Mouse (Mus musculus): Measurements from ENCODE around the gene Pth2. TPM values are rescaled to one million over a fixed set of nuclear protein-coding genes. Genes with fewer than 3 reads are reported as not detected.

Pth2 gene
- not detected for total RNA-seq (2021)

DNA sequence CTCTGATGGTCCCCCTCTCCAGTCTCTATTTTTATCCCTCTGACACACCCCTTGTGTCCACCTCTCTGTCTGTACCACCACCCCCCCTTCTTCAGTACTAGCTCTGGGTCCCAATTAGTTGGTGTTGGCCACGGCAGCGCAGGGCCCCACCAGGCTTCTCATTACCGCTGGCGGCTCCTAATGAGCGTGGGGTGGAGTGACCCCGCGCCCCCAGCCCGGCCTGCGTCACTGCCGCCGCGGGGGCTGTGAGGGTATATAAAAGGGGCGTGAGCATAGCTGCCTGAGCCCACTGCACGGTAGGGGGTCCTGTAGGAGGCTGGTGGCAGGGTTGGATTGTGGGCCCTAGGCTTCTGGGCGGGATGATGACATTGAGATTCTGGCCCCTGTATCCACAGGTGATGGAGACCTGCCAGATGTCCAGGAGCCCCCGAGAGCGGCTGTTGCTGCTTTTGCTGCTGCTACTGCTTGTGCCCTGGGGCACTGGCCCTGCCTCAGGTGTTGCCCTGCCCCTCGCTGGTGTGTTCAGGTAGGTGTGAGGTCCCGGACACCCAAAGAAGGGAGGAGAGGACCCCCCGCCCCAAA is at the start of gene Pth2:
Pth2 (plus strand) TSS at position 100 of the 582 bp plus-strand sequence.
- no peak for DNase-seq (ENCODE audit: extremely low spot score in 1 of 2, low spot score in 1 of 2)

DNA sequence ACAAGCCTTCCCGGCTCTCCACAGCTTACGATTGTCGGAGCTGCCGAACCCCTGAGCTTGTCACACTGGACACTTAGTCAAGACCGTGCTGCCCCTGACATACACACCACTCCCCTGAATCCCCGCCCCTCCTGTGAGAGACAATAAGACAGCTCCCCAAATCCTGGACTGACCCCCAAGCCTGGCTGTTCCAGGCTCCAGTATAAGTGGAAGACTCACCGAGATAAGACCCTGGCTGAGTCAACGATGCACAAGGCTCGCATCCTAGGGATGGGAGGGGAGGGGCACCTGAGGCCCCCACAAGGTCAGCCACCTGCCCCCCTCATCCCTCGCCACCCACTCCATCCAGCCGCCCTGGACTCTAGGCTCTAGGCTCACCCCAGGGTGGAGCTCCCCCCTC is 48.9 kb upstream of the Pth2 start:
- DNase-seq (ENCODE audit: extremely low spot score in 1 of 2, low spot score in 1 of 2) = no peak

DNA sequence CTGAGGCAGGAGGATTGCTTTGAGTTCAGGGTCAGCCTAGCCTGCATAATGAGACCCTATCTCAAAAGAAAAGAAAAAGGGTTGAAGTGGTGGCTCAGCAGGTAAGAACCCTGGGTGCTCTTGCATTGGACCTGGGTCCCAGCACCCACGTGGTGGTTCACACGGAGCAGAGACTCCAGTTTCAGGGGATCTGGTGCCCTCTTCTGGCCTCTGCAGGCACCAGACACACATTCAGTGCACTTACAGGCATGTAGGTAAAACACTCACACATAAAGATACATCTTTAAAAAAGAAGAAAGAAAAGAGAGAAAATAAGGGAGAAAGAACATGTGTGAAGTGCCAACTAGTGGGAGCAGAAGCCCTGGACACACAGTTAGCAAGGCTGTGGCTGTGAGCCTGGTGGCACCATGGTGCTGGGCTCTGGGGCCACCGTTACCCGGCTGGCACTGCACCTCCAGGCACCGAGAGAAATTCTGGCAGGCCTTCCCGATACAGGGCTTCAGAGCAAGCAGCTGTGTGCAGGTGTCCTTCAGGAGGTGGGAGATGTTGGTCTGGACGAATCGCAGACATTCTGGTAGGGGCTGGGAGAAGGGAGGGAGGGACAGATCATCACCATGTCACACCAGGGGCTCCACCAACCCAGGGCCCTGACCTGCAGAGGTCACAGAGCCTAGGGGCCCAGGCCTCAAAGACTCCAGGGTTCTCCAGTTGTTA is 47.2 kb upstream of the Pth2 start:
- no peak for DNase-seq (ENCODE audit: extremely low spot score in 1 of 2, low spot score in 1 of 2)

DNA sequence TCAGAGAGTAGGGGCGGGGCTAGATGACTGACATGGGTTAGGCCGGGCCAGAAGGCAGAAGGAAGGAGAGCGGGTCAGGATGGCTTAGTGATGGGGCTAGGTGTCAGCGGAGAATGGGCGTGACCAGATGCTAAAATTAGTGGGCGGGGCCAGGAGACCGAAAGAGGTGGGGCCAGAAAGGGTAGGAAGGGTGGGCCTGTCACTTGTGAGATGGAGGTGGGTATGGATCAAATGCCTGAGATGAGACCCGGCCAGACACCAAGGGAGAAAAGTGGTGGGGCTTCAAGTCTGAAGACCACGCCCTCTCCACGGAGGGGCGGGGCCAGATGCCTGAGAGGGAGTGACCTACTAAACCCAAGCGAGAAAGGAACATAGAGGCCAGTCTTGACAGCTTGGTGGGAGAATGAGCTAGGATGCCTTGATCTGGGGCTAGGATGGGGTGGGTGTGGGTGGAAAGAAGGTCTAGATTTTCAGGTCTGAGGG is 46.2 kb upstream of the Pth2 start:
- no peak for DNase-seq (ENCODE audit: extremely low spot score in 1 of 2, low spot score in 1 of 2)

DNA sequence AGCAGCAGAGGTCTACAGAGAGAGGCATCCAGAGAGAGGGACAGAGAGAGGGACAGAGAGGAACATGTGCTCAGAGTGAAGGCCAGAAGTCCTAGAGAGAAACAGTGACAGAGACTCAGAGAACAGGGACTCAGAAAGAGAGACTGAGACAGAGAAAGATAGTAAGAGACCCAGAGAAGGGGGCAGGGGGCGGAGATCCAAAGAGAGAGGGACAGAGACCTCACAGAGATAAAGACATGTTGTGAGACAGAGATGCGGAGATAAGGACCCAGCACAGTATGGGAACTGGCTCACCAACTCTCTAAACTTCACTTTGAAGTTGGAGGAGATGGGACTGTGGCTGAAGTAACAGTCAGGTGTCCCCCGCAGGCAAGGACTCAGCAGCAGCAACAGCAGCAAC is 45.4 kb upstream of the Pth2 start:
- no peak for DNase-seq (ENCODE audit: extremely low spot score in 1 of 2, low spot score in 1 of 2)

DNA sequence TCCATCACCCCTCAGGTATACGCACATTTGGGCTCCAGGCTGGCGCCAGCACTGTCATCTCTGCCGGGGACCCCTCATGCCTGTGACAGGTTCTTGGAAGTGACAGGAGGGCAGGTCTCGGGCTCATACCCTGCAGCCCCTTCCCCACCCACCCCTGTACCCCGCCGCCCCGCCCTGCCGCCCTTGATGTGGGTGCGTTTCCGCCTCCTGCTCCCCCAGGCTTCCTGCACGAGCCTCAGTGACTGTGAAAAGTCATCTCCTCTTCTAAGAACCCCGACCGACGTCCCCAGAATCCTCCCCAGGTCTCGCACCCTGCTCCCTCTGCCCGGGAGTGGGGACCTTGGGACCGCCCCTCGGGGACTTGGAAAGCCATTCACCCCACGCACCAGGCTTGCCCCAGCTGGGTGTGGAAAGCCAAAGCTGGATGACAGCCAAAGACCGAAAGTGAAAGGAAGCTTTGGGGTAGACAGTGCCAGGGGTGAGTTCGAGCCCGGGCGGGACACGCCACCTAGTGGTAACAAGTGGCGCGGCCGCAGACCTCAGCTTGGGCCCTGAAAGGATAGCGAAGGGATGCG is 44.7 kb upstream of the Pth2 start, which contains the start of the genes Gm45713 and Flt3l:
Gm45713 (minus strand) TSS at position 239 of the 575 bp plus-strand sequence.
Flt3l (minus strand) TSS at position 440 of the 575 bp plus-strand sequence.
- peak; percentile 77 to 91 for DNase-seq (ENCODE audit: extremely low spot score in 1 of 2, low spot score in 1 of 2)

DNA sequence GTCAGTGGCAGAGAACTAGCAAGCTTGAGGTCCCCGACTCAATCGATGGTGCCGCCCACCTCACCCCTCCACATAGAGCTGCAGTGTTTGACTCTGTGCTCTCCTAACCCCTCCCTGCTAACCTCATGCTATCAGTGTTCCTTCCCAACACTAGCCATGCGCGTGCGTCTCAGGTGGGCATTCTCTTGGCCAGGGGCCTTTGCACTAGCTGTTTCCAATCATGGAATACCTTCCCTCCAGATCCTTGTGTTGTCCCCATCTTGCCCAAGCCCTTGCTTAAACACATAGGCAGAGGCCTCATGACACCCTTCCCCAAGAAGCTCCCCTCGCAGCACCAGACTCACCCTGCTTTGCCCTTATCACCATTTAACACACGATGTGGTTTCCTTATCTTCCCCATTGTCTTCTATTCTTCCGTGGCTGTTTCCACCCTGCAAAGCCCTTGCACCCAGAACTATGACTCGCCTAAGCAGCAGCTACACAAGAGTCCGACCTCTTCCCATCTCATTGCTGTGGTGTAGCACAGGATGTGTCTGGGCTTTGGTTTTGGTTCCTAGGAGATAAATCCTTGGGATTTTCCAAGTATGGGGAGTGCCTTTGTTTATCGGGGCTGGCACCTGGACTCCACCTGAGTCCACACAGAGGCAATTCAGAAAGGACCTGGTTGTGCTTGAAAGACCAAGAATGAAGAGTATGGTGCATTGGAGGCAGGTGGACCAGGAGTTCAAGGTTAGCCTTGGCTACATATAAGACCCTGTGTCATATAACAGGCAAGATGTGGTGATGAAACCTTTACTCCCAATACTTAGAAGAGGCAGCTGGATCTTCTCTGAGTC is 43.4 kb upstream of the Pth2 start:
- DNase-seq (ENCODE audit: extremely low spot score in 1 of 2, low spot score in 1 of 2) = no peak

DNA sequence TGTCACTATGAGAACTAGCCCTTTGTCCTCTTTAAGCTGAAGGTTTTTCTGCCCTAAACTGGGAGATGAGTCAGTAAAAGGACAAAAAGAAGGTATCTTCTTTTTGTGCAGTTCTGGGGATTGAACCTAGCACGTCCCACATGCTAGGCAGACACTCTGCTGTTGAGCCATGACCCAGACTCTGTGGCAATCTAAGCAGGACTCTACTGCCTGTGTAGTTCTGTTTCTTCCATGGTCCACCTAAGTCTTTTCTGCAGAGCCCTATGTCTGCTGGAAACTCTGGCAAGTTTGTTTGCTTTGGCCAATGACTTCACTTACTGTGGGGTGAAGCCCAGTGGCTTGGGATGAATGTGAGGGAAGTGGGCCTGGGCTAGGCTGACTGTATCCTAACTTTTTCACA is 42.4 kb upstream of the Pth2 start:
- DNase-seq (ENCODE audit: extremely low spot score in 1 of 2, low spot score in 1 of 2) = no peak

DNA sequence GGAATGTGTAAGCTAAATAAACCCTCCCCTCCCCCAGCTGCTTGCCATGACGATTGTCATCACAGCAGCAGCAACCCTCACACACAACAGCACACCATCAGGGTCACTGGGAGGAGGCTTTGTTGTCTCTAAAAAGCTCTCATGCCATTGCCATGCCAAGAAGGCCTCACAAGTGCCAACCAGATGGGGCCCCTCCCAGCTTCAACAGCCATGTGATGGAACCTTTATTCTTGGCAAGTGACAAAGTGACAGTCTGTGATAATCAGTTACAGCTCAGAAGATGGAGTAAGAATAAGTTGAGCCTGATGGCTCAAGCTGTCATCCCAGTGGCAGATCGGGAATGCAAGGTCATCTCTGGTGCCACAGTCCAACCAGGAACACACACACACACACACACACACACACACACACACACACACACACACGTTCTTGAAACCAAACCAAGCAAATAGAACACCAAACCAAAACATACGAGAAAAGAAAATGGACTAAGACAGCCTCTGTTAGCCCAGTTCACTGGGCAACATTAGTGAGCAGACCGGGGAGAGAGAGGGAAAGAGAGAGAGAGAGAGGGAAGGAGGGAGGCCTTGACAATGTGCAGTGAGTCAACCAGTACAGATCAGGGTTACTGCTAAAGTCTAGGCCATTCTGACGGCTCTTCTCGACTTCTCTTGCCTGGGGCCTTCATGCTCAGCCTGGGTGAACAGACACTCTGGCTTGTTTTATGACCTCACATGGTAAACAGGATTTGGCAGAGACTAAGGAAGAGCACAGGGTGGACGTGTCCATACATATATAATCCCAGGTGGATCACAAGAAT is 40.7 kb upstream of the Pth2 start:
- no peak for DNase-seq (ENCODE audit: extremely low spot score in 1 of 2, low spot score in 1 of 2)

DNA sequence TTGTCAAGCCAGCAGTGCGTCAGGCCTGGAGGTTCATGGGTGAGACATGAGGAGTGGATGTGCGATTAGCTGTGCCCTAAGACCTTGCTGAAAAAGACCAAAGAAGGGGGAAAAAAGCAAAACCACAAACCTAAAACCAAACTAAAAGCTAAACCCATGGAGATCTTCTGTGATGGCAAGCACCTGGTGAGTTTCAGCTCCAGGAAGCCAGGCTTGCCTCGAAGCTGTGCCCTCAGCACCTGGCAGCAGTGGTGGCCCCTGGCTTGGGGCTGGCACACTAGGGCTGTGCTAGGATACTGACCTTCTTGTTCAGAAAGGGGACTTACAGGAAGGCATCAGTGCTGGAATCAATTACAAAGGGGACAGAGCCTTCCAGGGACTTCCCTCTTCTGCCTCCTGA is 39.5 kb upstream of the Pth2 start:
- no peak for DNase-seq (ENCODE audit: extremely low spot score in 1 of 2, low spot score in 1 of 2)

DNA sequence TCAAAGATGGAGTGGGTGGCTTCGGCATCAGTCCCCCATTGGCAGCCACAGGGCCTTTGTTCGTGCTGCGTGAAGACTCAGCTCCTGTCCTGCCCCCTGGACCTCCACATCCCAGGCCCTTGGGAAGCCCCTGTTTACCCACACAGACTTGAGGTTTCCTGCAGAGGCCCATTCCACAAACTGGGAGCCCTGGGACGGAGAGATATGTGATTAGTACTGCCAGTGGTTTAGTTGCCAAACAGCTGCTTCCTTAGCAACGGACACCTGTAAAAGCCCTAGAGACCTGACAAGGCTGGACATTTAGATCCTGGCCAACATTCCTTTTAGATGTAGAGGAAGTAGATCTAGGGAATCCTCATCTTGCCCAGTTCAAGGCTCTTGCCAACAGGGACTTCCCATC is 38.9 kb upstream of the Pth2 start:
- no peak for DNase-seq (ENCODE audit: extremely low spot score in 1 of 2, low spot score in 1 of 2)

DNA sequence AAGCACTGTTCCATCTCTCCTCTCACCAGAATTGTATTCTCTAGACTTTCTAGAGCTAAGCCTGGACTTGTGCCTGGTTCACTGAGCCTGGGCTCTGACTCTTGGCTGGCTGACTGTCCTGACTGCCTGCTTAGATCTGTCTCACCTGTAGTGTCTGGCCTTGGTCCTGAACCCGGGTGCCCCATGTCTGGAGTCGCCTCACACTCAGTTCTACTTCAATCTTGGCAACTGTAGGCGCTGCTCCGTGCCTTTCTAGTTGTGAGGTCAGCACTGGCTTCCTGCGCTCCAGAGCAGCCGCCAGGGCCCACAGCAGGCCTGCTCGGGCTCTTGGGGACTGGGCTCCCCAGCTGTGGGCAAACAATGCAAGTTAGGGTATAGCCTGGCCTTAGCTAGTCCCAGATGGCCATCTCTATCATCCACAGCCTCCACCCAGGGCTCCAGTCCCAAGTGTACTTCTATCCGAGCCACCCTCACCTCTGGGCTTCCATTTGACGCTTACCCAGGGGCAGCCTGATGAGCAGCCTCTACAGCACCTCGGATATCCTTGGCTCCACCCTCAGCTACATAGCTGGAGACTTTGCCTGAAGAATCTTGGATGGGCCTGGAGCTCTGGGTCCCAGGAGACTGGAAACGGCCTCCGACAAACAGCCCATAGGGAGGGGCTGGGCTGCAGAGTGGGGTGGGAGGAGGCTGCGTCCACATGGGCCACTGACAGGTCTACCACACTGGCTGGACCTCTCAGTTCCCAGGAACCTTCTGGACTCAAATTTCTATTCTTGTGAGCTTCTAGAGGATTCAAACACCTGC is 36.2 kb upstream of the Pth2 start:
- no peak for DNase-seq (ENCODE audit: extremely low spot score in 1 of 2, low spot score in 1 of 2)

DNA sequence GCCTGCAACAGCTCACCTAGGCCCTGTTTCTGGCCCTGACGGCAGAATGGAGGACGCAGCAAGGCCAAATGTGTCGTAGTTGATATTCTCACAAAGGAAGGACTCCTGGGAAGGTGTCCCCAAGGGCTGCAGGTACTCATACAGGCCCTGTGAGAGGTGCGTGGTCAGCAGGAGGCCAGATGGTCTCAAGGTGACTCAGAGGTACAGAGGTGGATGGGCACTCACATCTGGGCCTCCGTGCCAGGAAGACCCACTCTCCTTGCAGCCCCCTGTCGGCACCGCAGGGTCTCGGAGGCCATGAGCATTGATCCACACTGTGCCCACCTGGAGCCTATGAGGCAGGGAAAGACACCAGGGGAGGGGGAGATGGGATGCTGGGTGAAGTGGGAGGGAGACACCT is 35.3 kb upstream of the Pth2 start:
- no peak for DNase-seq (ENCODE audit: extremely low spot score in 1 of 2, low spot score in 1 of 2)

DNA sequence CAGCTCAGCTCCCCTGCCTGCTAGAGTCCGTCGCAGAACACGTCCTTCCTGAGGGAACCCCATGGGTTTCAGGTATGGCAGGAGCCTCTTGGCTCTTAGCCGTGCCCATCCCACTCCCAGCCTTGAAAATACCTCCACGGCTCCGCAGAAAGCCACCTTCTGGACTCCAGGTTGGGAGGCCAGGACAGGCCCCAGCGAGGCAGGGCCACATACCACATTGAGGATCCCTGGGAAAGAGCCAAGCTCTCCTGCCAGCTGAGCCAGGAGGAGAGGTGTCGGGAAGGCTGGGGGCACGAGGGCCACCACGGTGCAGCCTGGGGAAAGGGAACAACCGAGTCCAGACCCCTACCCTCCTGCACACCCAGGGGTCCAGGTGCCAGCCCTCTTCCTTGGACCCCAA is 33.5 kb upstream of the Pth2 start:
- no peak for DNase-seq (ENCODE audit: extremely low spot score in 1 of 2, low spot score in 1 of 2)

DNA sequence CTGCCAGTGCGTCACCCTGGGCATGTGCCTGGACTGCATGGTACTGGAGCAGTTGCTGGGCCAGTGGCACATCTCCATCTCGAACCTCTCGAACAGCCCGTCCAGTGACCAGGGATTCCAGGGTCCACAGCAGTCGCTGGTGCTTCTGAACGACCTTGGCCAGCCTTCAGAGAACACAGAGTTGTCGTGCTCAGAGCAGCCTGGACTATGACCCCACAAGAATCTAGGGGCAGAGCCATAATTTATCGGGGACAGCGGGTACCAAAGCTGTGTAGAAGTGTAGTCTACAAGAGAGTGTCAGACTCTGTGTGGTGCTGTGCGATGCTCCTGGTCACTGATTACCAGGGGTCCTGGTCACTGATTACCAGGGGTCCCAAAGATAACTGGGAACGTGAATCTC is 32.9 kb upstream of the Pth2 start:
- DNase-seq (ENCODE audit: extremely low spot score in 1 of 2, low spot score in 1 of 2) = no peak

DNA sequence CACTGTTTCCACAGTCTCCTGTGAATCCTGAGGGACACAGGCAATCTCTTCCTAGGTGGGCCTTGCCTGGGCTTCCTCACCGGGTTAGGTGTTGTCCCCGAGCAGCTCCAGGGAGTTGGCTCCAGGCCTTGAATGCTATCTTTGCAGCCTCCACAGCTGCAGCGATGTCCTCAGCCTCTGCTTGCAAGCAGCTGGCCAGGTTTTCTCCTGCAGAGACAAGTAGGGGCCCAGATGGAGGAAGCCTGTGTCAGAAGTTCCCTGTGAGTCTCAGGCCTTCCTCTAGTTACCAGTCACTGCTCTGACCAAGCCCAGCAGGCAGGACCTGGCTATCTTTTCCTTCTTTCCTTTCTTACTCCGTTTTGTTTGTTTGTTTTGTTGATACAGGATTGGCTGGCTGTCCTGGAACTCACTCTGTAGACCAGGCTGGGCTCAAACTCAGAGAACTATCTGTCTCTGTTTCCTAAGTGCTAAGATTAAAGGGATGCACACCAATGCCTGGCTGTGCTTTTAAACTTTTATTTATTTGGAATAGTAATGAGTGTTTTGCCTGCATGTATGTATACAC is 32.2 kb upstream of the Pth2 start:
- no peak for DNase-seq (ENCODE audit: extremely low spot score in 1 of 2, low spot score in 1 of 2)

DNA sequence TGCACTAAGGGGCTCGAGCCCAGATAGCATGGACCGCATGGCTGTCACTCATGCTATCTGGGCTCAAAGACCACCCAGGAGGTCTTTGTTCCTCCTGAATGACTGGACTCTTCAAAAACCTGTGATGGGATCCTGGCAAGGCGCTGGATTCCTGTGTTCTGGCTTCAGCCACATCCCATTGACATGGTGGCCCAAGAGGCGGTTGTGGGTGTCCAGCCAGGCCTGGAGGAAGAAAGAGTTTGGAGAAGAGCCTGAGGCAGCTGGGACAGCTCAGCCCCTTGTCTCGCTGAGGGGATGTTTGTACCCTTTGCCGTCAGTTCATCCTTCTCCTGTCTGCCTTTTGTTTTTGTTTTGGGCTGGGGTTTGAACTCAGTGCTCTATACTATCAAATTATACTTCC is 31.2 kb upstream of the Pth2 start:
- DNase-seq (ENCODE audit: extremely low spot score in 1 of 2, low spot score in 1 of 2) = no peak

DNA sequence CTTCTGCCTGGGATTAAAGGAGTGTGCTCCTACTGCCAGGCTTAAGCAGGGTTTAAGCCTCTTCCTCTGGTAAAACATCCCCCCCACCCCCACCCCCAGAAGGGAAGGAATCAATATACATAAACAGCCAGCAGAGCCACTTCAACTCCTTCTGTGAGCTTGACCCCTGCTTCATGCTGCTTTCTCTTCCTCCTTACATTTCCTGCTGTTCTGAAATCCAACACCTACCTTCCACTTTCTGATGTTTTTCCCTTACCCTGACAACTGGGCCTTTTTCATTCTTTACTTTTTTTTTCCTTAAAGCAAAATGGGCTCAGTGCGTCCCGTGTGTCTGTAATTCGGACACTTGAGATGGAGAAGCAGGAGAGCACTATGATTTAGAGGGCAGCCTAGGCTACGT is 30.5 kb upstream of the Pth2 start:
- DNase-seq (ENCODE audit: extremely low spot score in 1 of 2, low spot score in 1 of 2) = no peak

DNA sequence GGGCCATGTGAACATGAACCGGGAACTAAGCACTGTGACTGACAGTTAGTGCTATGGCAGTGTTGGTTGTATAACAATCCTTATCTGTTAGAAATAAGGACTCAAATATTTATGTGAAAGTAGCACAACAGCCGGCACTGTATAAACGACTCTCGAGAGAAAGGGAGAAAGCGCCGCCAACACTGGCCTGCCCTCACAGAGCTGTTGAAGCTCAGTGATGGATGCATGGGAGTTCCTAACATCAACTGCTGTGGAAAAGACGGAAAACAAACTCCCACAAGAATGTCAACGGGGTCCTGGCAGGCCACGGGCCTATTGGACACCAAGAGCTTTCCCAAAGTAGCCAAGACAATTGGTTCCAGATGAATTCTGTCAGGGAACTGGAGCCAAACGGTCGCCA is 29.5 kb upstream of the Pth2 start:
- no peak for DNase-seq (ENCODE audit: extremely low spot score in 1 of 2, low spot score in 1 of 2)

Data from layer of hippocampus, postnatal 25 days (tissue).